Mouse (Mus musculus) embryonic fibroblast, embryonic 13.5 days (primary cell): ENCODE measurements at regions not wholly inside any gene's neighbourhood (a gene's known extent, or its start where the extent isn't known, plus 50 kb on each side); places are given as distances from the start of the nearest gene placed in this dataset.

Source experiments
- CTCF ChIP-seq: IDR thresholded peaks from 2 replicates; pipeline ENCODE4 v1.5.1; 2011; ENCODE audit warnings: mild to moderate bottlenecking, control low read depth, low read length, moderate library complexity, borderline replicate concordance; ENCODE audit not compliant: insufficient read depth
- POLR2A ChIP-seq: IDR thresholded peaks from 2 replicates; pipeline ENCODE4 v1.6.1; 2011; ENCODE audit warnings: low read depth, mild to moderate bottlenecking, control low read depth, low read length, moderate library complexity

DNA sequence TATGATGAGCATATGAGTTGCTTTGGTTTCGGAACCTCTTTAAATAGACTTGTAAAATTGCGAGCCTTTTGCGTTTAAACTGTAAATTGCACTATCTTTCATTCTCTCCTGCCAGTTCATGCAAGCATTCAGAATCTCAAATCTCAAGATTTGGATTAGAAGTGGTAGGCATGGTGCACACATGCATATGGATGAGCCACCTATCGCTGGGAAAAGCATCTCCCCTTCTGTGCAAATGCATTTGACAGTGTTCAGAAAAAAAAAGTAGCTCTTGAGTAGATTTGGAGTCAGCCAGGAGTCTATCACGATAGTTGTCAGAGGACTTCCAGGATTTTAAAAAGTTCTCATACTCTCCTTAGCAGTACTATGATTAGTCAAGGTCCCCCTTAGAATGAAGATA, 212.5 kb upstream of the Got2 start:
- TF ChIP-seq POLR2A (no peak), CTCF (no peak)
